Mouse (Mus musculus): ENCODE measurements at regions not wholly inside any gene's neighbourhood (a gene's known extent, or its start where the extent isn't known, plus 50 kb on each side); places are given as distances from the start of the nearest gene placed in this dataset.

DNA sequence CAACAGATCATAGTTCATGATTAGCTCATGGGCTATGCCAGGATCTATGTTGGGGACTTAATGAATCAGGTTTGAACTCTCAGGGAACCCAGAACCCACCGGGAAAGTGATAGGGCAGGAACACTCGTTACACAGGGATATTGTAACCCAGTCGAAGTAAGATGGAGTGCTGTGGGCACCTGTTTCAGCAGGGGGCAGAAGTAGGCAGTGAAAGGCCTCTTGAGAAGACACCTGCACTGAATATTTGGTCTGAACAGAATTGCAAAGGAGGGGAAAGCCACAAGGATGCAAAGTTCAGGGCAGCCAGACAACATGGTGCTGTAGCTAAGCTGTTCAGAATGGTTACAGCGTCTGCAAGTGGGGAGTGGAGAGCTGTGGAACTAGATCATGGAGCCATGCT lies 129.9 kb upstream of the Tut7 start:
- no peak for DNase-seq

DNA sequence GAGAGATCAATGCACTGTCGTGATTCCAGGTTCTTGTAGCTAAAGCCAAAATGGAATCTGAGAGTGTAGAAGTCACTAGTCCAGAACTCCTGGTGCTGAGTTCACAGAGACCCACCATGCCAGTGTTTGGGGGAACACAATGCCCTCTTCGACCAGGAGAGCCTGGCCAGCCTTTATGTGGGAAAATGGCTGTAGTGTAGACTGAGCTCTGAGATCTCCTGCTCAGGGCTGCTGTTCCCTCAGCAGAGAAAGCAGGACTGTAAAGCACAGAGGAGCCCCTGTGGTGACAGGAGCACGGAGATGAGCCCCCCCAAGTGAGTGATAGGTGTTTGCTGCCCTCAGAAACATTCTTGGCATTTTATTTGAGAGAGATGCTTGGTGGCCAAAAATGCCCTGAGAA lies 129.2 kb upstream of the Tut7 start:
- no peak for DNase-seq

DNA sequence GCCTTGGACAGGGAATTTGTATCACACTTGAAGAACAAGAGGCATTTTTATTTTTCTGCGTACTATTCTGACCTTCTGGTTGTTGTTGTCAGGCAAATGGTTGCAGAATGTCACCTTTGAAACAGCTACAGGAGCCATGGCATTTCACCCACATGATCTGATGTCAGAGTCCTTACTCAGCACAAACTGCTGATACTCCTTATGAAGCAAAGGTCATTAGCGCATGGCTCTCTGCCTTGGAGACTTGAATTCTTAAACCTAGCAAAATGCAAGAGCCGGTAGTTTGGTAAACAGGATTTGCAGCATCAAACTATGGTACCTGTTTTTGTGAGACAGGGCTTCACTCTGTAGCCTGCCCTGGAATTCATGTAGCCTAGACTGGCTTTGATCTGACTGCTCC lies 127.3 kb upstream of the Tut7 start:
- DNase-seq: no peak

DNA sequence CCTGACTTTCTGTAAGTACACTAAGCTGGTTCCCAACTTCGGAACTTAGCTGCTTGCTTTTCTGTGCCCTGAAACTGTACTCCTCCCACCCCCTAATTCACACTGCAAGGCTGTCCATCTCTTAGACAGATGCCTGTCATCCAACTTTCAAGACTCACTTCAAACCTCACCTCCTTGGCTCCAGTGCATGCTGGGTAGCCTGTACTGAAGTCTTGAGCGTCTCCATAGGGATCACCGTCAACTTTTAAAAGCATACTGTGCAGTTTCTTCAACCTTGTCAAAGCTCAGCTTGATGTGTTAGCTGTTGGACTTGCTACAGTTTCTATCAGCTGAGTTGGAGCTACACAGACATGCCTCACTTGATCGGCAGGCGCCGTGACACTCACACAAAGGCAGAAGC lies 126.5 kb upstream of the Tut7 start:
- DNase-seq: no peak

DNA sequence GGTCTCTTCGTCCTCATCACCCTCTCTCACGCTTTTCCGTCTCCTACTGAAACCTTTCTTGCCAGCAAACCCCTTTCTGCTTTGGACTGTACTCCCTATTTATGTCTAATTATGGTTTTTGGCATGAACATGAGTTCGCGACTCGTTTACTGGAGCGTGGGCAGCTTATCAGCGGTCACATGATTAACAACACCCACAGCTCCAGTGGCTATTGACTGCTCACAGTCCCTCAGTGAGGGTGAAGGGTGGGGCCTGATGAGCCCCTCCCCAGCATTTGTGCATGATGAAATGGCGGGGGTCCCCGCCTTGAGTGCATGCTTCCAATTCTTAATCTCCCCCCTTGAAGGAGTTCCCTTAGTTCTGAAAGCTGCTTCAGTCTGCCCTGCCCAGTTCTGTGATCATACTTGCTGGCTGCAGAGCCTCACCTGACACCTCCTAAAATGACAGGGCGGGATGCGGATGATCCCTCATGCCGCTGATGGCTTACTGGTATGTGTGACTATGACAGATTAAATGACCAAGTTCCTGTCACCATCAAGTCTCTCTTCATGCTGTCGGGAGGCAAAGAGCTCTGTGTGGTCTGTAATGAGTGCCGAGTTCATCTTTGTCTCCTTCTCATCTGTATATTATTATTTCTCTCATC lies 125.7 kb upstream of the Tut7 start:
- no peak for DNase-seq

DNA sequence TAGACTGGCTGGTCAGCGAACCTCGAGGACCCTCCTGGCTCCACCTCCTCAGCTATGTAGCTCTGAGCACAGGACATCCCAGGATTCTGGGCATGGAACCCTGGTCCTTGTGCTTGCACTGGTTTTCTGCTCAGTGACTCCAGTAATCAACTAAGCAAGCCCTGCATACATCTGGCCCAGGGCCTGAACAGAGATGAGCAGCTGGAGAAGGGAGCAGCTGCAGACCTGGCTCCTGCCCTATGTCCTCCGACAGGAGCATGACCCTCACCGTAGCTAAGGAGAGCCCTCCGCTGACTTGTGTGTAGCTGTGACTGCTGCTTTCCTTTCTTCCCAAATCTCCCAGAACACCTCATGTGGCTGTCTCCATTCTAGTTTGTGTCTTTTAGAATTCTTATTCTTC lies 124.5 kb upstream of the Tut7 start:
- DNase-seq: no peak

DNA sequence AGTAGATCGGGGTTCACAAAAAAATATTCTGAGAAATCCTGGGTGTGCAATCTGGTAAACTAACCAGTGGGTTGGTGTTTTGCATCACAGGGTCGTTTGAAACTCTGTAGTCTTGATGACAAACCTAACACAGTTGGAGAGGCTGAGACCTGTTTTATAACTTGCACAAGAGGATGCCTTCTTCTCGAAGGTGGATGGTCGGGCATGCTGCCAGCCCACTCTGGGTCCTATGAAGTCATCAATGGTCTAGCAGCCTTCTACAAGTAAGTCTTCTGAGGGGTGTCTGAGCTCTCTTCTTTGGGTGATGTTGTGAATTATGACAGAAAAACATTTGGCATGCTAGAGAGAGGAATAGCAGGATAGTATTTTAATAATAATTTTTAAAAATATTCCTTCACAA lies 123.6 kb upstream of the Tut7 start:
- DNase-seq: no peak

DNA sequence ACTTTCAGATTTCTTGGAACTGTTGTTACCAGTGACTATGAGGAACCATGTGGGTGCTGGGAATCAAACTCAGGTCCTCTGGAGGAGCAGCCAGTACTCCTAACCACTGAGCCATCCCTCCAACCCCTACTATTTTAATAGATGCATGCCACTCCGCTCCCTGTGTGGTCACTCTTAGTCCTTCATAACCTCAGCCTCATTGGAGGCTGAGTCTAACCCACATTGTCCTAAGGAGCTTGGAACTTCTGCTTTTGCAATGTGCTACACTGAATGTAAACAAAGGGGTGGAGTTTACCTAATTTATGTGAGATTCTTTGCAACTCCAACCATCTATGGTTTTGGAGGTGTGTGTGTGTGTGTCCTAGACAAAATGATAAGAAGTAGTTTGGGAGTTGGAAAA lies 122.7 kb upstream of the Tut7 start:
- DNase-seq: no peak

DNA sequence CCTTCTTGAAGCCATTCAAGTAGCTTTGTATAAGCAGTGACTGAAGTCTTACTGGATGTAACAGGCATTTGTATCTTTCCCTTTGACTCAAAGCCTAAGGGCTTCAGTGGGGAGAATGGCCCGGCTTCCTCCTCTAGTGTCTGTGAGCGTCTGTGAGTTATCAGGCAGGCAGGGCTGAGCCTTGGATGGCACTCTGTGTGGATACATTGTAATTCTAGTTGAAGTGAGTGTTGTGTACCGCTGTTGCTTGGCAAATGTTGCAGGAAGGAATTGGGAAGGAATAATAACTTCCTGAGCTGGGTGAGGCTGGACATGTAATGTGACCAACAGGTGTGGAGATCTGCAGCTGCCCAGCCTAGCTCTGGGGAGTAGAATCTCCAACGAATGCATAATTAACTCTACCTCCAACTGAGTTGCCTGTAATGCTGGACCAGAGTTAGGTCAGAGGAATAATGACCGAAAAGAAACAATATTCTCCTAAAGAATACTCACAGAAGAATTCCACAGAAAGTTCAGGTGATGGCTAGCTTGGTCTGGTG lies 120.7 kb upstream of the Tut7 start:
- no peak for DNase-seq

DNA sequence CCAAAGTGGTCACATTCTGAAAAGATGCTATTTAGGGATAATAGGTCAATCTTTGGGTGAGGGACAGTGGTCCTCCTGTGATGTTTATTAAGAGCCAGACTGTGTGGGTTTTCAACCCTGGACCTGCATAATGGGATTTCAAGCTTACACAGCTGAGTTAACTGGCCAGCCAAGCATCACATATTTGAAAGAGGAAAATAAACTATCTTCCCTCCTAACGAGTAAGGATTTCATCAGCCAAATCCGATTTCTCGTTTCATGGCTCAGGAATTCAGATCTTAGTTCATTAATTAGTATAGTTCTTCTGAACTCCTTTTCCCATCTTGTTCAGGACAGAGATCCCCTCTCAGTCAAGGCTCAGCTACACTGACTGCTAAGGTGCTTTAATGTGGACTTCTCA lies 120.1 kb upstream of the Tut7 start:
- DNase-seq: no peak

DNA sequence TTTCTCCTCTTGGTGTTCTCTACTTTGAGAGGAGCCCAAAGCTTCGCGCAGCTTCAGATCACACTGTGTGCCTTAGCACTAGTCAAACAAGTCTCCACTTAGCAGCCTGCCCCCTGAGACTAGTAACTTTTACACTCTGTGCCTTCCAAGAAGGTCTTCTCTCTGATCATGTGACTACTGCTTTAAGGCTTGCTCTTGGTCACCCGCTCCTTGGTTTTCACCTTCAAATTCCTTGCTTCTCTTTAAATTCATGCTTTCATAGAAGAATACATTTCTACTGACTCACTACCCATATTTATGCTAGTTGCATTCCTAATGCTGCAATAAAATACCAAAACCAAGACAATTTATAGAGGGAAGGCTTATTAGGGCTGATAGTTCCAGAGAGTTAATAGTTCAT lies 118.6 kb upstream of the Tut7 start:
- DNase-seq: no peak

DNA sequence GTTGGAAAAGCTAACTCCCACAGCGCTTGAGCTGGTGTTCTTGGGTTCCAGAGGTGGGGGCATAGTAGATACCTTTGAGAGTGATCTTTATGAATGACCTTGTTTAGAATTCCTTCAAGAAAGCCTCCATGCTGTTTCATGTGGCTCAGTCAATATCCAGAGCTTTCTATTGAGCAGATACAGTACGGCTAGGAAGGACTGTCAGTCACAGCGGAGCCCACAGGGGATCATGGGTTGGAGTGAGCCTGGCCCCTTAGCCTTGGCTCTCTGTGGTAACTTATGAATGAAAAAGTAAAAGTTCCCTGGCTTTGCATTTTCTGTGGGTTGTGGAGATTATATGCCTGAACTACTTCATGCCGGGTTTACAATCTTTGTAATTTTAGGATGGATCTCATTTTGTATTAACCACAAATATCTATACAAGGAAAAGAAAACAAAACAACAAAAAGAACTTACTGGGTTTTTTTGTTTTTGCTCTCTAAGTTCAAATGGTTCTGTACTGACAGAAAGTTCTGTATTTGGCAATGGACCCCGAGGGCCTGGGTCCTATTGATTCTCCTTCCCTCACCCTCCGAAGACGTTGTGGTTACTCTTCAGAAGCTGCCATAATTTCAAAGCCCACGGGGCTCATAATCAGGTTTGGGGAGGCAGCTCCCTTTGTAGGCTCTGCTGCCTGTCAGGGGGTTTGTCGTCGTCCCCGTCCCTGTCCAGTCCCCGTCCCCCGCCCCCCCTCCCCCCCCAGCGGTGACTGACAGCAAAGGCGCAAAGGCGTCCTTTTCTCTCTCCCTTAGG lies 117.7 kb upstream of the Tut7 start:
- DNase-seq: no peak

DNA sequence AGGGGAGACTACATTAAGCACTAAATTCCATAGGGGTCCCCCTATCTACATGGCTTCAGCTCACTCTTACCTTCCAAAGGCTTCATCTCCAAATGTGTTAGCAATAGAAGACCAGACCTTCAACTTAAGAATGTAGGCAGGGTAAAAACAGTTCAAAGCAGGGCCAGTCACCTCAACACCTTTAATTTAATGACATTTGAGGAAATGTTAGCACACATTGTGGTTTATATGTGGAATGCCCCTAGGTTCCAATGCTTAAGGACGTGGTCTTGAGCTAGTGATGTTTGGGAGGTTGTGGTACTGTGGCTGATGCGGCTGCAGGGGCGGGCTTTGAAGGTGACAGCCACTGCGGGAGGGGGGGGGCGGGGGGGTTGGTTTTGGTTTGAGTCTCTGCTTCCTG lies 116.9 kb upstream of the Tut7 start:
- DNase-seq: no peak

DNA sequence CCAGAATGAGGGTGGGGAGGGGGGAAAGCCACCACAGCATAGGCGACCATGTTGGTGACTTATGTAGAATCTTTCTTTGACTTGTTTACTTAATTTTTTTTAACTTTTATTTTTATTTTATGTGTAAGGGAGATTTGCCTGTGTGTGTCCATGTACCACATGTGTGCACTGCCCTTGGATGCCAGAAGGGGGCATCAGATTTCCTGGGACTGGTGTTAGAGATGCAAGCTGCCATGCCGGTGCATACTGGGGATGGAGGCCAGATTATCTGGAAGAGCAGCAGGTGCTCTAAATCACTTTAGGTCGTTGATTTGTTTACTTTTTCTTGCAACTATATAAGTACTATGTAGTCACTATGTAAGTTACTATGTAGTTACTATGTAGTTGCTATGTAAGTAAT lies 114.2 kb upstream of the Tut7 start:
- no peak for DNase-seq

DNA sequence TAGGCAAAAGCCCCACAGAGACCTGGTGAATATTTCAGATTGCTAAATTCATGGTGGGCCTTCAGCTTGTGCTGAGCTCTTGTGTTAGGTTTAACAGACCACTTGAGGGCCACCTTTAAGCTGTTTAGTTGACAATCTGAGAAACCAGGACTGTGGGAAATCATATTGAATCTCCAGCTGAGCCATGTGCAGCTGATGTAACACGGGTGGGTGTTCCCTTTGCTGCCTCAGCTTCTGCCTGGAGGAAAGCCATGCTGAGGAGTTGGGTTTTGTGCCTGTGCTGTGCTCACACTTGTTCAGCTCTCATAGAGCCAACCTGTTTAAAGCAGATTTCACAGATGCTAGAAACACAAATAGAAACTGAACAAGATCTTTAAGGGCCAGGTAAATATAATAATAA lies 111.6 kb upstream of the Tut7 start:
- DNase-seq: no peak

DNA sequence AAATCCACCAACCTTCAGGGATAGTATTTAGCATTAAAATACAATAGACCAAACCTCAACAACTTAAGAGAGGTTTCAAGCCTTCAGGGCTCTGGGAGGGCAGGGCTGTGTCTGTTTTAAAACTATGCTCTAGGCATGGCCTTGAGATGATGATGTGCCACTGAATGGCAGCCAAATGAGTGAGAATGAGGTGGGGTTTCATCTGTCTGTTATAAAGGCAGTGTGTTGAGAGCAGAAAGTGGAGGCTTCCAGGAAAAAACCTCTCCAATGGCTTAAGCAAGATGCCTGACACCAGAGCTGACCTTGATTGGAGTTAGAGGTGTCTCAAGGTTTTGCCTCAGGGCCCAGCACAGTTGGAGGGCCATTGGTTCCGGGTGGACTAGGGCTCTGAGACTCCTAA lies 111.1 kb upstream of the Tut7 start:
- no peak for DNase-seq

DNA sequence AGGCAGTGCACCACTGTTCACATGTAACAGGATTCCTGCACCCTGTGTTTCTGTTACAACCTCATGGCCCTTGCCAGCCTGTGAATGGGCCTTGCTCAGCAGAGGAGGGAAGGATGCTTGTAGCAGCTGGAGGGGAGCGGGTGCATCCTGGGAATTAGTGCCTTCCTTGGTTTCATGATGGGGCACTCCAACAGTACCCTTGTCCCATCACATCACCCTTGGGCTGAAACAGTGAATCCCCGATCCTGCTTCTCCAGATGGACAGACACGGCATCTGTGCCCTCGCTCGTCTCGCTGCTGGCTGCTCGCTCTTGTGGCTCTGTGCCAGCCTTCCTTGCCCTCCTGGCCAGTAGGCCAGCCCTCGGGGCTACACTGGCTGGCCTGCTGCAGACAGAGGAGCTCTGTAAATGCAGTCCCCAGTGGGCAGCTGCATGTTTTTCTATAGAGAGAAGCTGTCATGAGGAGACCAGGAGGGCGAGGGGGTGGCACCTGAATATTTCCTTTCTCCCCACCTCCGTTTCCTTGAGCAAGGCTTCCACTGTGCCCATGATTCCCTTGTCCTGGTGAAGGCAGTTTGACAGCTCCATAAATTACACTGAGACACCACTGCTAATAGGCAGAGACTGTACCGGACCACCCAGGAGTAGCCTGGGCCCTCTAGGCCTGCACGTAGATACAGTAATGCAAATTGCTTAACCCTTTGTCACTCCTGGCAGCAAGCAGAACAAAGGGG lies 104.6 kb upstream of the Tut7 start:
- DNase-seq: no peak

DNA sequence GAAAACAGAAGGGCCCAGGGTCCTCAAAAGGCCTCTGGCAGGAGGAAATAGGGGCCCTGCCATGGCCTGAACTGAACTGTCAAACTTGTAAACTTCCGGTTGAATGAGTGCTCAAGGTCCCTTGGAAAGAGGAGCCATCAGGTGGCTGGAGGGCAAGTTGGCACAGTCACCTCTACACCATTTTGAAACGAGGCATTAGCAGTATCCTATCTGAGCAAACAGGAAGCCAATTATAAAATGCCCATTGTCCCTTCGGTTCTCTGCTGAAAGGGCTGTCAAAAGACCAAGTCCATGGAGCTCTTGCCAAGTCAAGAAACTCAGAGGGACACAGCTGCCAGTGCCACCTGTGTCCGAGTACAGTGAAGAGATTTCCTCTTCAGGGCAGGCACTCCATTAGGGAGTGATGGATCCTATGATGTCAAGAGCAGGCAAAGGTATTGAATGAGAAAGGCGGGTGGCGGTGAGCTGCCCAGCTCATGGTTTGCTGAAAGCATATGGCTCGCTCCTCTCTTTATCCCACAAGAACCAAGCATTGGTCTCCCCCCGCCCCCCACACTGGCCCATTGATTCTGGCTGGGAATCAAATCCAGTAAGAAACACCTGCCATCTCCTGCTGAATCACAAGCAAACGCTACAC lies 103.0 kb upstream of the Tut7 start:
- no peak for DNase-seq

DNA sequence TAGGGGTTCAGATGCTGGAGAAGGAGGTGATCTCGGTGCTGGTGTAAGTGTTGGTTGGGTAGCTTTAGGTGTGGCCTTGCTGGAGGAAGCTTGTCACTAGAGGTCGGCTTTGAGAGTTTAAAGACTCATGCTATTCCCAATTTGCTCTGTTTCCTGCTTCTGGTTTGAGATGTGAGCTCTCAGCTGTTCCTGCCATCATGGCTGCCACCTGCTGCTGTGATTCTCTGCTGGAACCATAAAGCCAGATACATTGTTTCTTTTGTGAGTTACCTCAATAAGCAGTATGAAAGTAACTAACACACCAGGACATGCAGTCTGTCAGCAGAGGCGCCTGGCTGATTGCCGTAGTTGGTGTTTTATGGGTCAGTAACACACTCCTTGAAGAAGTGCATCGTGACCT lies 94.2 kb upstream of the Tut7 start:
- DNase-seq: no peak

DNA sequence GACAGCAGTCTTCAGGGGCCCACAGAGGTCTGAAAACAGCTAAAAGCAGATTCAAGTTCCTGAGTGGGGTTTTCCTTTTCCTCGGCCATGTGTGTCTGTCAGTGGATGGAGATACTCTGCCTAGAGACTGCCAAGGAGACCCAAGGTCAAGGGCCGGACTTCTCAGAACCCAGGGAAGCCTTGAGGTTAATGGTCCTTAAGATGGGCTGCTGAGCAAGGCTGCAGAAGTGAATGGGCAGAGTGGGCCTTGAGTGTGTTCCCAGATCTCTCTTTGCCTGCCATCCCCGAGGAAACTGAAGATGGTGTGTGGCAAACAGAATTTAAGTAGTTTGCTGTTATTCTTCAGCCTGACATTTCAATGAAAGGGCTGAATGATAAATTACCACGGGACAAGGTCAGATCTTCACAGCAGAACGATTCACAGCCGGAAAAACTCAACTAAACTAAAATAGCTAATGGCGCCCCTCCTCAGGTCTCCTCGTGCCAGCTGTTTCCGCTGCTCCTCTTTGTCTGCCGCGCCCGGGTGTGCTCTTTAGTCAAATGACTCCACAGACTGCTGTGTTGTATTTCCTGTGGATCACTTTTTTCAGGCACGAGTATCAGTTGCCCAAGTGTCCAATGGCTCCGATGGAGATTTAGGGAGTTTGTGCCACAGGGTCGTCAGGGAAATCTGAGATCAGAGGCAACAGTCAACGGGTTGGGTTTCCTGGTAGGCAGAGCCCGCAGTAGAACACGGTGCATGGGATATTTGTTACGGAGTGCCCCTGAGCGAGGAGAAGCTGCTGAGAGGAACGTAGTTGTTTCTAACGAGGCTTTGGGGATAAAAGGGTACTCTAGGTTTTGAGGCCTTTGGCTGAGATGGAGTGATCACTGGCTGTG lies 93.5 kb upstream of the Tut7 start:
- no peak for DNase-seq

DNA sequence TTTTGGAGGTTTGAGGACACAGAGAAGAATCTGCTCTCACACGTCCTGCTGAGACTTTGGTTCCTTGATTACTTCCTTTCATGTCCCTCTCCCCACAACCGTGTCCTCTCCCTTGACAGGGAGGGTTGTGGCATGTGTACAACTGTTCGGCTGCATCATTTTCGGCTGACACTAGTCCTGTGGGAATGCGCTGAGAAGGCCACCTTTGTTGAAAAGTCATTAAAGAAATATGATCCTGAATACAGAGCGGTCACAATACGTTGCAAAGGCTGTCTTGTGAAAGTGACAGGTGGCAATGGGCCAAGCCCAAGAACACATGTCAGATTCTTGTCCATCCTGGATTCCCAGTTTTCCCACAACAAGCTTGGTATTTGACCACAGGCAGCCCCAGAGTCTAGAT lies 92.8 kb upstream of the Tut7 start:
- no peak for DNase-seq
